Mouse (Mus musculus) urinary bladder, postnatal 14 days (tissue): ENCODE results near the gene Alpl.

Source experiments
- DNase-seq: peaks from one replicate; pipeline ENCODE4 v3.0.0; 2021; ENCODE audit warnings: low spot score

The Alpl gene

GRCm38 (mm10) chr4:137769635-137770034, 26.5 kb downstream of the Alpl start:
- no peak for DNase-seq

- no peak for DNase-seq
These were observed 27.4 kb downstream of the Alpl start for GRCm38 (mm10) chr4:137768831-137769230.

- DNase-seq: no peak
These were observed 27.8 kb downstream of the Alpl start for GRCm38 (mm10) chr4:137768381-137768780.

DNA sequence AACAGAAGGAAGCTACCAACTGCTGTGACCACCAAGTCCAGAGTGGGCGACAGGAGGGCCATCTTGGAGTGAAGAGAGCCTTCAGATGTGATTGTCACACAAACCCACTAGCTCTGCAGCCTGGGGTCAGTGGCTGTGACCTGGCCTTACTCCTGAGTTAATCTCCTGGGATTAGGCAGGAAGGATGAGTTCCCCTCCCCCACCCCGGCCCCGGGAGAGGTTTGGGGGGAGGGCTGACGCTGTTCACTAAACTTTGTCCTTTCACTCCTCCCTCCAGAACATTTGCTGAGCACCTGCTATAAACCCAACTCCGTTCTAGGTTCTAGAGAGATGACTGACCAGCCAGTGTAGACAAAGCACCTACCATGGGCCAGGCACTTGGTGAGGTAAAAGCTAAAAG, 29.8 kb downstream of the Alpl start:
- DNase-seq: no peak

DNA sequence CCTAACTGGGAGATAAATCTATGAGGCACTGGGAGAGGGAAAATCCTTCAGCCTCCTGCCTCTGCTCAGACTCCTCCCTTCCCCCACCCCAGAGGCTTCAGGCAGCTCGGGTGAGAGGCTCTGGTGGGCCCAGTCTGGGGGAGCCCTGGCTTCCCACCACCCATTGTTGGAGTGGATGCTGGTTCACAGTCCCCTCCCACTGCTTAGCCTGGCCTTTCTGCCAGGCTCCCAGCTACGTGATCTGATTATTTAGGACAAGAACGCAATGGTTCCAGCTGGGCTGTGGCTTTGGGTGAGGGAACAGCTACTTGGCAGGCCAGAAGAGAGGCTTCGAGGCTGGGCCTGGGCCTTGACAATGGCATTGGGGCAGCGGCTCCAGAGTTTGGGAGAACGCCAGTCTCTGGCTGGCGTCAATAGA, 30.6 kb downstream of the Alpl start:
- DNase-seq: no peak

GRCm38 (mm10) chr4:137764621-137765020, 31.6 kb downstream of the Alpl start:
- DNase-seq: no peak

DNA sequence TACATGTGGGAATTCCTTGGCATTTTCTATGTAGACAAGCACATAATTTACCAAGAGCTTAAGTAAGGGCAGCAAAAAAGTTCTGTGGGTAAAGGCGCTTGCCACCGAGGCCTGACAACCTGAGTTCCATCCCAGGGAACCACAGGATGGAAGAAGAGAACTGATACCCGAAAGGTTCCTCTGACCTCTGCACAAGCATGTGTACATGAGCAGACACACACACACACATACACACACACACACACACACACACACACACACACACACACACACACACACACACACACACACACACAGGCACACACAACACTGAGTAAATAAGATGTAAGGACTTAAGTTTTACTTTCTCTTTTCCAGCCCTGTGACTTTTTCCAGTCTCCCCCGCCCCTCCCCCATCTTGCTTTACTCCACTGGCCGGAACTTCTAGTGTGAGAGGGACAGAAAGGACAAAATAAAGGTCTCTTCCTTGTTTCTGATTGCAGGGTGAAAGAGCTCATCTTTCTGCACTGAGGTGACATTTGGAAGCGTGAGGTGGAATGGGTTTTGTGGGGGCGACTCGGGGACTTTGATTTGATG, 32.2 kb downstream of the Alpl start:
- peak; percentile 59 for DNase-seq

DNA sequence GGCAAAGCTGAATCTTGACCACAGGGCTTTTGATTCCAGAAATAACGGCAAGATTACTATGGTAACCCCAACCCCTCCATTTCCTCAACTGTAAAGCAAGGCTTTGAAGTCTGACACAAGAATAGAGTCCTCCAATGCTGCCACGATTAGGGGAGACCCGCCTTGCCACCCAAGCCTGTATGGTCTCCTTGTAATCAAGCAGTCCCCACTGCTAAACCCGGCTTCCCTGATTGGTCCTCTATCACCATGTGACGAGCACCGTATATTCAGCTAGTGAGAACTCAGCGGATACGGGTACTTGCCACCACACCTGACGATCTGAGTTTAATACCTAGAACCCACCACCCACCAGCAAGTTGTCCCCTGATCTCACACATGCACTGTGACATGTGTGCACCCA, 33.3 kb downstream of the Alpl start:
- no peak for DNase-seq

DNA sequence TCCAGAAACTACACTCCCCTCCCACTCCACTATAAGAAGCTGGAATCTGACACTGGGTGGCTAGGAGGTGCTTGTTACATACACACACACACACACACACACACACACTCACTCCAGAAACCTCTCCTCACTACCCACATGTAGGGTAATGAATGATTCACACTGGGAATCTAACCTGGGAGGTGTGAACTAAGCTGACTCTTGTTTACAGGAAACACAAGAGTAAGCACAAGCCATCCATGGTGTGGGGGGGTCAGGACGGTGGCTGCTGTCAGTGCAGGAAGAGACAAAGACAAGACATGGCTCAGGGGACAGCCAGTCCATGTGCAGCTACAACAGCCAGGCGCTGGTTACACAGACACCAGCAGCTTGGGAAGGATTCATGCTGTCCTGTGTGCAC, 41.7 kb downstream of the Alpl start:
- no peak for DNase-seq

DNA sequence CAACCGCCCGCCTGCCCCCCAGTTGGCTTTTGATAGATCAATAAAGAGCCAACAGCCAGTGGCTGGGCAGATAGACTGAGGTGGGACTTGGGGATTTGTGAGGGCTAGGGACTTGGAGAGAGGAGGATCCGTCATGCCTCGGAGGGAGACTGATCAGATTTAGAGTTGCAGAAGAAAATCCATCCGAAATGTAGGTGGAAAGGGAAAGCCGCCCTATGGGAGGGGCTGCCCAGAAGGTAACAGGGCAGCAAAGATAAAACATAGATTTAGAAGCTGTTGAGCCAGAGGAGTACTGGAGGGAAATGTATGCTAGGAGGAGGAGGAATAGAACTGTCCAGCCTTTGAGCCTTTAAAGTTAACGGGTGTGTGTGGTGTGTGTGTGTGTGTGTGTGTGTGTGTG, 43.0 kb downstream of the Alpl start:
- DNase-seq: no peak

- DNase-seq: no peak
These were observed 43.7 kb downstream of the Alpl start for GRCm38 (mm10) chr4:137752471-137752870.

- DNase-seq: peak; percentile 69
These were observed 44.5 kb downstream of the Alpl start for GRCm38 (mm10) chr4:137751717-137752116.

DNA sequence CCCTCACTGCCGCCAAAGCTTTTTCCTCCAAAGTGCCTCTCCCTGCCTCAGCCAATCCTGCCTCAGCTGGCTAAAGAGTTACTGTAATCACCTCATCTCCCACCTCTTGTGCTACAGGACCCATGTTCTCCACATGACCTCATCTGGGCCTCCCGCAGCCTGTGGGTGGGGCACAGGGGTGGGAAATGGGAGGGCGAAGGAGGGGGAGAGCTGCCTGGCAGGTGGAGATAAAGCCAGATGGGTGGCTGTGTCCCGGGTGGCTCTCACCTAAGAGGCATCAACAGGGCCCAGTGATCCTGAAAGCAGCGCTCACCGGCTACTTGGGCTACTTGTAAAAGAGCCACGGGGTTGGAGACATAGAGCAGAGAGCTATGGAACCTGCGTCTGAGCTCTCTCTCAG, 44.9 kb downstream of the Alpl start:
- DNase-seq: no peak

DNA sequence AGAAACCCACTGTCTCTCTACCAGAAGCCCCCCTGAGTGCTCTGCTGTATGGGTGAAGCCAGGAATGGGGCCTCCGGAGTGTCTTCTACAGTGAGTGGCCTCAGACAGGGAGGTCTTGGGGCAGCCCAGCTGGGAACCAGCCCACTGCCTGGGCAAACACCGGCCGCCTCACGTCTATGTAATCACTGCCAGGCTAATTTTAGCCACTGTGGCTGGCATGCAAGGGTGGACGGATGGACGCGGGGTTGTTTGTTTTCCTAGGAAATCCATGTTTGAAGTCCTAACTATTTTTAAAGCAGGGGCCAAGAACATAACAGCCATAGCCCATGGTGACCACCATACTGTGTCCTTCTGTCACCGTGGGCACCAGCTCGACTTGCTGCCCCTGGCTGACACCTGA, 46.1 kb downstream of the Alpl start:
- no peak for DNase-seq

DNA sequence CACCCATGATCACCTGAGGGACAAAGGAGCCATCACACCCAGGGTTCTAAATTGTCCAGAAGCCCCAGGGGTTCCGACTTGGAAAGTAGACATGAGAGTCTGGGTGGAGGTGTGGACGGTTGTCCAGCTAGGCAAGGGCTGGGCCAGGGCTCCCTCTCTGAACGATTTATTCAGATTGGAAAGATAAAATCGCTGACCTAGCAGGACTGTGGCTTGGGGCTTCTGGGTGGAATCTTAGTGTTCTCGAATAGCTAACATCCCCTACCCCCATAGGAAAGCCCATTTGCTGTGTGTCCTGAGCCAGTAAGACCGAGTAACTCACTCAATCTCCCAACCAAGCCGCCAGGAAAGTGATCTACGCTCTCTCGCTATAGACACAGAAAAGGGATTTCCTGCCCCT, 46.5 kb downstream of the Alpl start:
- DNase-seq: no peak

GRCm38 (mm10) chr4:137748726-137749125, 47.5 kb downstream of the Alpl start:
- no peak for DNase-seq

DNA sequence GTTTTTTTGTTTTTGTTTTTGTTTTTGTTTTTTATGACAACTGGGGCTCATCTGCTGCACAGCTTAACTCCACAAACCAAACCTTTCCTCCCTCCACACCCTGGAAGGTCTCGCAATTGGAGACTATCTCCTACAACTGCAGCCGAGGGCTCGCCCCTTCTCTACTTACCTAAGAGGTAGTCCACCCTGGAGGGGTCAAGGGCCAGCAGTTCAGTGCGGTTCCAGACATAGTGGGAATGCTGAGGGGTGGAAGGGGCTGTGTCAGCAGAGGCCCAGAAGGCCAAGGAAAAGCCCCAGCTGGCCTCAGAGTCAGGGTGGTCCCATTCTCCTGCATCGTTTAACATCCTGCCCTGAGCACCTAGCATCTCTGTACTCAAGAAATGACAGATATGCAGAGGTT, 48.6 kb downstream of the Alpl start:
- no peak for DNase-seq

DNA sequence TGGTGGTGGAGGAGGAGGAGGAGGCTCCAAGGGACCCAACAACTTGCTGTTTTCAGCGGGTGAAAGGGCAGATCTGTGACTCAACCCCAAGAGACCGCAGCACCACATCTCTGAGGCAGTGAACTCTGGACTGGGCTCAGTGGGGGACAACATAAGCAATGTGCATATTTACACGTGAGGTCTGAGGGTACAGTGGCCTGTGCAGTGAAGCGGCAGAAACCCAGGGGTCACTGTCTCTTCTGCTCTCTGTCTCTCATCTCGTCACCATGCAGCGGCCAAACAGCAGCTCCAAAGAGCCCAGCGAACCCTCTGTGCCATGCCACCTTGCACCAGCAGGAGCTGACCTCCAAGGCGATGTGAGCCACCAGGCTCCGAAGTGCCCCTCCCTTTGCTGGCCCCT, 49.1 kb downstream of the Alpl start:
- DNase-seq: no peak

DNA sequence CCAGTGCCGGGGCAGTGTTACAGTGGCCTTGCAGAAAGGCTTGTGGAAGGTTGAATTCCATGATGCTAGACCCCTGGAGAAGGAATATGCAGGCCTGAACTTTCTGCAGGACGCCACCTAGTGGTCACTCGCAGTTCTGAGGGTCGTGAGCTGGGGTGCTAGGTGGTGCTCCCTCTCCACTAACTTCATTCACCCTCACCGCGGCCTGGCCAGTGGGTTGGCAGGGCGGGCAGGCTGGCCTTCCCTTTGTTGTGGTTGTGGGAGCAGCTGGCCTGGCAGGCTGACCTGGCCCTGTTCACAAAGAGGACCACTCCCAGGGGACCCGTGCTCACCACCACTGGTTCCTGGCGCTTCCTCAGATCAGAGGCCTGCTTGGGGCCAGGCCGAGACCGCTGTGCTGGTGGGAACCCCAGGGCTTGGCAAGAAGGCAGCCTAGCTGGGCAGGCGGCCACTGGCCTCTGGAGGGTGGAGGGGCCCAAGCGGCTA, 51.7 kb downstream of the Alpl start:
- no peak for DNase-seq

DNA sequence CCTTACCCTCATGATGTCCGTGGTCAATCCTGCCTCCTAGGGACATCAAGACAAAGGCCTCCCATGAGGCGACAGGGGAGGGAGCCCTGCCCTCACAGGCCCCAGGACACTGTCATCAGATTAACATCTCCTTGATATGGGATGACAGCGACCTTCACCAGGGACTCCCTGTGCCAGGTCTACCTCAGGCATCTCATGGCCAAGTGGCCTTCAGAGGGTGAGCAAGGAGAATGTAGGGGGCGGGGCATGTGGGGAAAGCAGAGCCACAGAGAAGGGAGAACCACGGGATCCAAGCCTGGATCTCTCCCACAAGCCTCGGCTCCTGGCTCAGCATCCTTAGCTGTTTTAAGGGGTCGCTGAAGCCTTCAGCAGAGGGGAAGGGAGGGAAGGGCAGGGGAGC, 52.4 kb downstream of the Alpl start:
- DNase-seq: no peak

GRCm38 (mm10) chr4:137740350-137740749, 55.8 kb downstream of the Alpl start:
- DNase-seq: no peak

DNA sequence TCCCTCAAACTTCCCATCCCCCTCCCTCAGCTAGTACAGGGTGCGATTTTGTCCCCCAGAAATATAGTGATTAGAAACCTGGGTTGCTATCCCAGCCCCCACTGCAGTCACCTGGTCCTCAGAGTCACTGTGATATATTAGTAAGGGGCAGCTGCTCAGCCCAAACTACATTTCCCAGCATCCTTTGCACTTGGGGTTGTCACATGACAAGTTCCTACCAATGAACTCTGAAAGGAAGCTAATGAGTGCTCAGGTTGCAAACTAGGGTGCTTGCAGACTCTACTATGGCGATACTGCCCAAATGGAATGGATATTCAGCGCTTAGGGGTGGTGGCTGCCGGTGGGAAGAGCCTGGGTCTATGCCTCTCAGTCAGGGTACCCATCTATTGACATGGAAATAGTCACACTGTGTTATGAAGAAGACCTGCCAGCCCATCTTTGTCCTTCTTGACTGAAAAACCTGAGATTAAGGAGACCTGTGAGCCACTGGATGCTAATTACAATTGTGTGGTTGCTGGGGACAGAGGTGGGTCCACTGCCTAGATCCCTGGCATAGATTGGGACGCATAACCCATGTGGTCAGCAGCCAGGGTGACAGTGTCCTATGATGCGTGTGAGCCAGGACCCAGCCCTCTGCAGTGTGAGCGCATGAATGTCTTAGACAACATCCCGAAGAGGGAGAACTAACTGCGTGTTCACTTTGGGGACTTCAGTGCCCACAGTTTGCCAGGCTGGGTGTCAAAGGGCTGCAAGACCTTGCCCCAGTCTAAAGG, 56.8 kb downstream of the Alpl start:
- no peak for DNase-seq

GRCm38 (mm10) chr4:137737760-137738159, 58.4 kb downstream of the Alpl start:
- DNase-seq: no peak

GRCm38 (mm10) chr4:137736220-137736701, 59.9 kb downstream of the Alpl start:
- no peak for DNase-seq
